Mouse (Mus musculus) neural tube, embryonic 11.5 days (tissue): ENCODE measurements around the gene Spon2. TPM values are rescaled to one million over a fixed set of nuclear protein-coding genes. Genes with fewer than 3 reads are reported as not detected.

ENCODE experiments used
- ATAC-seq: fragments of 200-750 bp; cut with Nextera tagmentation; 2 replicates; pipeline ENCODE4 v1.8.0; 2017; ENCODE audit warnings: moderate number of reproducible peaks, mild to moderate bottlenecking, moderate TSS enrichment, moderate library complexity; ENCODE audit not compliant: insufficient read depth, low FRiP score, low TSS enrichment
- DNase-seq: peaks from one replicate; pipeline ENCODE4 v3.0.0-alpha.2; 2015; ENCODE audit warnings: low spot score
- H3K27ac ChIP-seq: fragments of 300-500 bp; sonication (generic); 2 replicates; pipeline ENCODE4 v1.5.1; 2014; ENCODE audit warnings: low read depth, mild to moderate bottlenecking, low read length
- H3K27me3 ChIP-seq: fragments of 300-500 bp; sonication (generic); 2 replicates; pipeline ENCODE4 v1.6.1; 2014; ENCODE audit warnings: mild to moderate bottlenecking, low read length, mixed read lengths; ENCODE audit not compliant: control insufficient read depth, insufficient read depth
- H3K36me3 ChIP-seq: fragments of 300-500 bp; sonication (generic); 2 replicates; pipeline ENCODE4 v1.6.1; 2014; ENCODE audit warnings: mild to moderate bottlenecking, low read length, moderate library complexity, mixed read lengths; ENCODE audit not compliant: control insufficient read depth, insufficient read depth
- H3K4me1 ChIP-seq: fragments of 300-500 bp; sonication (generic); 2 replicates; pipeline ENCODE4 v1.6.1; 2014; ENCODE audit warnings: low read length, mixed read lengths; ENCODE audit not compliant: control insufficient read depth, insufficient read depth
- H3K4me2 ChIP-seq: fragments of 300-500 bp; sonication (generic); 2 replicates; pipeline ENCODE4 v1.6.1; 2014; ENCODE audit warnings: low read depth, mild to moderate bottlenecking, moderate library complexity
- H3K4me3 ChIP-seq: fragments of 300-500 bp; sonication (generic); 2 replicates; pipeline ENCODE4 v1.5.1; 2014; ENCODE audit warnings: low read depth, low read length
- H3K9ac ChIP-seq: fragments of 300-500 bp; sonication (generic); 2 replicates; pipeline ENCODE4 v1.6.1; 2014; ENCODE audit warnings: mild to moderate bottlenecking, low read length
- H3K9me3 ChIP-seq: fragments of 300-500 bp; sonication (generic); 2 replicates; pipeline ENCODE4 v1.6.1; 2016; ENCODE audit warnings: low read length; ENCODE audit not compliant: control insufficient read depth
- WGBS: fragments of 180-500 bp; shearing (Covaris S2); extraction: QIAGEN DNeasy Blood & Tissue Kit; methylation state at CpG from one replicate; pipeline ENCODE4 v1.1.7; 2014; 5-methylcytosine and 5-hydroxymethylcytosine counted together
- polyA plus RNA-seq: library from polyadenylated mRNA; unstranded; fragments of >200 nt; fragmentation: Nextera tagmentation; extraction: Ambion mirVana; gene quantifications from 2 replicates; pipeline ENCODE4 v1.2.1, GENCODE M21; 2014

The Spon2 gene
- polyA plus RNA-seq, 1 experiment from 2014 or later, result 2.6 TPM

DNA sequence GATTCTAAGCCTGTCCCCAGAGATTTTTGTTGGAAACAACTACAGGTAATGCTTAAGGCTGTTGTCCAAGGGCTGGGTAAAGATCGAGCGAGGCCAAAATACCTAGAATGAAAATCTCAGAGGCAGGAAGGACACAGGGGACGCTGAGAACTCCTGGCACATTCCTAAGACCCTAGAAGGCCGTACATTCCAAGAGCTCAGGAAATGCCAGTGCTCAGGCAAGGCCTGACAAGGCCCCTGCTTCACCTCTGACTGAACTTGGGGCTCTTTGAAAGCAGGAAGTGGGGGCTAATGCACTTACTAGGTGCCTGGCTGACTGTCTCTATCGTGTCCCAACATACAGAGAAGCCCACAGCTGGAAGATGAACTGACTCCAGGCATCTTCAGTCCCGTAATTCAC is 4.1 kb upstream of the Spon2 start:
- Histone ChIP-seq H3K9me3 (no peaks in the 10 kb centered on the region), H3K9ac (no peak overlapping the region), H3K4me2 (no peak overlapping the region), H3K27me3 (no peaks in the 10 kb centered on the region), H3K27ac (no peak overlapping the region; the same call in 1 of the 2 replicates), H3K36me3 (no peaks in the 10 kb centered on the region), H3K4me3 (no peak overlapping the region), H3K4me1 (peaks cover 5% of the 10 kb centered on the region; the same call in 1 of the 2 replicates)
- DNase-seq, result no peak
- WGBS, result 49% methylated on average over 6 of the region's 6 CpGs
- no peak for ATAC-seq

- Histone ChIP-seq H3K4me1 (peaks cover 5% of the 10 kb centered on the region; the same call in 1 of the 2 replicates), H3K27me3 (no peaks in the 10 kb centered on the region), H3K4me3 (no peak overlapping the region), H3K9ac (no peak overlapping the region), H3K4me2 (no peak overlapping the region), H3K36me3 (no peaks in the 10 kb centered on the region), H3K9me3 (no peaks in the 10 kb centered on the region), H3K27ac (no peak overlapping the region)
- DNase-seq (no peak), ATAC-seq (no peak)
- WGBS, result 73% methylated on average over 10 of the region's 10 CpGs
These were observed 2.2 kb upstream of the Spon2 start for GRCm38 (mm10) chr5:33220350-33221044.

GRCm38 (mm10) chr5:33219831-33220230 is 1.6 kb upstream of the Spon2 start:
- Histone ChIP-seq H3K4me2 (no peak overlapping the region), H3K9me3 (no peaks in the 10 kb centered on the region), H3K27ac (no peak overlapping the region), H3K9ac (no peak overlapping the region), H3K4me3 (no peak overlapping the region), H3K27me3 (no peaks in the 10 kb centered on the region), H3K4me1 (peaks cover 5% of the 10 kb centered on the region; the same call in 1 of the 2 replicates), H3K36me3 (no peaks in the 10 kb centered on the region)
- DNase-seq, result no peak
- WGBS, result 94% methylated on average over 4 of the region's 4 CpGs
- ATAC-seq, result no peak

- no peaks in the 10 kb centered on the region for H3K36me3 ChIP-seq
- no peak overlapping the region for H3K27ac ChIP-seq
- no peak overlapping the region for H3K9ac ChIP-seq
- H3K4me2 ChIP-seq, result no peak overlapping the region
- no peaks in the 10 kb centered on the region for H3K9me3 ChIP-seq
- 80% methylated on average over 20 of the region's 20 CpGs for WGBS
- H3K4me3 ChIP-seq, result no peak overlapping the region
- DNase-seq, result no peak
- no peak for ATAC-seq
- H3K27me3 ChIP-seq, result no peaks in the 10 kb centered on the region
- H3K4me1 ChIP-seq, result peaks cover 5% of the 10 kb centered on the region; the same call in 1 of the 2 replicates
These were observed 643 bp upstream of the Spon2 start for GRCm38 (mm10) chr5:33218746-33219449.

DNA sequence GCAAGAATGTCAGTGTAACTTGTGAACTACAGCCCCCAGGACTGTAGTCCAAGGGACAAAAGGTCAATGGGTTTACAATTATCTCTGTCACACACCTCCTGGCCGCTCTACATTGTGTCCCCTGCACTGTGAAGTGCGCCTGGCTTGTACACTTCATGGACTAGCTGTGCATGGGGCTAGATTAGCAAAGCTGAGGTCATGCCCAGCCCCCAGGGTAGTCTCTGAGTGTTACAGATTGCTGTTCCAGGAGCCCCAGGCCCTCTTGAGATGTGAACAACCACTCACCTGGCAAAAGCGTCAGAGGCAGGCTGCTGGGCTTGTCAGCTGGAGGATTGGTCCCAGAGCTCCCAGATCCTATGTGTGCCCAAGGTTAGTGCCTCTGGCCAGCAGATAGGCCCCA is 592 bp downstream of the Spon2 start:
- WGBS, result 35% methylated on average over 3 of the region's 3 CpGs
- H3K27ac ChIP-seq, result no peak overlapping the region
- no peaks in the 10 kb centered on the region for H3K9me3 ChIP-seq
- ATAC-seq, result no peak
- peaks cover 5% of the 10 kb centered on the region; the same call in 1 of the 2 replicates for H3K4me1 ChIP-seq
- no peaks in the 10 kb centered on the region for H3K36me3 ChIP-seq
- no peak overlapping the region for H3K4me2 ChIP-seq
- H3K27me3 ChIP-seq, result no peaks in the 10 kb centered on the region
- H3K9ac ChIP-seq, result no peak overlapping the region
- DNase-seq, result no peak
- H3K4me3 ChIP-seq, result no peak overlapping the region

GRCm38 (mm10) chr5:33214723-33215122 is 3.5 kb downstream of the Spon2 start:
- 78% methylated on average over 4 of the region's 4 CpGs for WGBS
- Histone ChIP-seq H3K4me3 (no peak overlapping the region), H3K27me3 (no peaks in the 10 kb centered on the region), H3K9me3 (no peaks in the 10 kb centered on the region), H3K36me3 (no peaks in the 10 kb centered on the region), H3K4me2 (no peak overlapping the region), H3K4me1 (peaks cover 5% of the 10 kb centered on the region; the same call in 1 of the 2 replicates), H3K27ac (no peak overlapping the region), H3K9ac (no peak overlapping the region)
- no peak for ATAC-seq
- no peak for DNase-seq

DNA sequence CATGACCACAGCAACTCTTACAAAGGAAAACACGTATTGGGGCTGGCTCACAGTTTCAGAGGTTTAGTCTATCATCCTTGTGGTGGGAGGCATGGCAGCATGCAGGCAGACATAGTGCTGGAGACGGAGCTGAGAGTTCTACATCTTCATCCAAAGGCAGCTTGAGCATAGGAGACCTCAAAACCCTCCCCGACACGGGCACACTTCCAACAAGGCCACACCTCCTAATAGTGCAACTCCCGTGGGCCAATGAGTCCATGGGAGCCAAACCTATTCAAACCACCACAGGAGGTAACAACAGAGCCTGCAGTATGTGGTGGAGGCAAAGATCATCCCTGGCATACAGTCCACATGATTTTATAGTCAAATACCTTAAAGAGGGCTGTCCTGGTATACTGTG is 7.0 kb downstream of the Spon2 start:
- 81% methylated on average over 5 of the region's 5 CpGs for WGBS
- no peaks in the 10 kb centered on the region for H3K36me3 ChIP-seq
- no peaks in the 10 kb centered on the region for H3K9me3 ChIP-seq
- no peak overlapping the region for H3K9ac ChIP-seq
- H3K27me3 ChIP-seq, result no peaks in the 10 kb centered on the region
- ATAC-seq, result no peak
- no peak overlapping the region for H3K27ac ChIP-seq
- H3K4me1 ChIP-seq, result no peaks in the 10 kb centered on the region
- no peak overlapping the region for H3K4me3 ChIP-seq
- H3K4me2 ChIP-seq, result no peak overlapping the region
- no peak for DNase-seq

GRCm38 (mm10) chr5:33210515-33210914 is 7.7 kb downstream of the Spon2 start:
- Histone ChIP-seq H3K4me3 (no peak overlapping the region), H3K27me3 (no peaks in the 10 kb centered on the region), H3K27ac (no peak overlapping the region), H3K4me1 (no peaks in the 10 kb centered on the region), H3K36me3 (no peaks in the 10 kb centered on the region), H3K9ac (no peak overlapping the region), H3K4me2 (no peak overlapping the region), H3K9me3 (no peaks in the 10 kb centered on the region)
- DNase-seq (no peak), ATAC-seq (no peak)
- 95% methylated on average over 3 of the region's 3 CpGs for WGBS
